Mouse (Mus musculus) ES-E14 (cell line): ENCODE results near the gene Abcf2.

ENCODE experiments used
- CHD2 ChIP-seq: IDR thresholded peaks from 2 replicates; pipeline ENCODE4 v1.6.1; 2014; ENCODE audit warnings: mild to moderate bottlenecking, low read depth, low read length, inconsistent platforms
- HCFC1 ChIP-seq: IDR thresholded peaks from 2 replicates; pipeline ENCODE4 v1.6.1; 2012; ENCODE audit warnings: low read length, inconsistent platforms, borderline replicate concordance; ENCODE audit not compliant: insufficient read depth
- MAFK ChIP-seq: IDR thresholded peaks from 2 replicates; pipeline ENCODE4 v1.6.1; 2014; ENCODE audit warnings: mild to moderate bottlenecking, low read depth, low read length, inconsistent platforms; ENCODE audit not compliant: insufficient read depth
- ZNF384 ChIP-seq: IDR thresholded peaks from 2 replicates; pipeline ENCODE4 v1.6.1; 2012; ENCODE audit warnings: low read depth, low read length, inconsistent platforms

- no peak for TF ChIP-seq ZNF384
- TF ChIP-seq HCFC1 = no peak
- TF ChIP-seq CHD2 = no peak
- no peak for TF ChIP-seq MAFK
Measured at GRCm38 (mm10) chr5:24586547-24587199, 9.4 kb upstream of the Abcf2 start, which contains the start of gene Chpf2.
